Mouse (Mus musculus): ENCODE measurements at regions not wholly inside any gene's neighbourhood (a gene's known extent, or its start where the extent isn't known, plus 50 kb on each side); places are given as distances from the start of the nearest gene placed in this dataset.

- no peak for ATAC-seq (replicated peaks; ENCODE audit: low FRiP score, low TSS enrichment, poor library complexity, severe bottlenecking)
These were observed 95.5 kb downstream of the 1700017N19Rik start for GRCm38 (mm10) chr10:100685748-100686147.

- no peak for ATAC-seq (replicated peaks; ENCODE audit: low FRiP score, low TSS enrichment, poor library complexity, severe bottlenecking)
These were observed 105.7 kb downstream of the 1700017N19Rik start for GRCm38 (mm10) chr10:100695944-100696343.

GRCm38 (mm10) chr10:100699206-100699605 lies 108.9 kb downstream of the 1700017N19Rik start:
- no peak for ATAC-seq (replicated peaks; ENCODE audit: low FRiP score, low TSS enrichment, poor library complexity, severe bottlenecking)

GRCm38 (mm10) chr10:100700281-100701205 lies 110.3 kb downstream of the 1700017N19Rik start:
- no peak for ATAC-seq (replicated peaks; ENCODE audit: low FRiP score, low TSS enrichment, poor library complexity, severe bottlenecking)

GRCm38 (mm10) chr10:100701938-100702337 lies 111.7 kb downstream of the 1700017N19Rik start:
- peak; percentile 77 for ATAC-seq (replicated peaks; ENCODE audit: low FRiP score, low TSS enrichment, poor library complexity, severe bottlenecking)

GRCm38 (mm10) chr10:100716084-100716667 lies 125.9 kb downstream of the 1700017N19Rik start:
- peak; percentile 57 for ATAC-seq (replicated peaks; ENCODE audit: low FRiP score, low TSS enrichment, poor library complexity, severe bottlenecking)

GRCm38 (mm10) chr10:100718574-100718973 lies 128.3 kb downstream of the 1700017N19Rik start:
- no peak for ATAC-seq (replicated peaks; ENCODE audit: low FRiP score, low TSS enrichment, poor library complexity, severe bottlenecking)

- no peak for ATAC-seq (replicated peaks; ENCODE audit: low FRiP score, low TSS enrichment, poor library complexity, severe bottlenecking)
These were observed 151.0 kb downstream of the 1700017N19Rik start for GRCm38 (mm10) chr10:100741269-100741668.

- ATAC-seq (replicated peaks; ENCODE audit: low FRiP score, low TSS enrichment, poor library complexity, severe bottlenecking): peak; percentile 95
These were observed 151.8 kb downstream of the 1700017N19Rik start for GRCm38 (mm10) chr10:100742065-100742464.

- no peak for ATAC-seq (replicated peaks; ENCODE audit: low FRiP score, low TSS enrichment, poor library complexity, severe bottlenecking)
These were observed 155.9 kb downstream of the 1700017N19Rik start for GRCm38 (mm10) chr10:100746151-100746550.

- no peak for ATAC-seq (replicated peaks; ENCODE audit: low FRiP score, low TSS enrichment, poor library complexity, severe bottlenecking)
These were observed 164.7 kb downstream of the 1700017N19Rik start for GRCm38 (mm10) chr10:100754957-100755356.

GRCm38 (mm10) chr10:100774252-100774651 lies 184.0 kb downstream of the 1700017N19Rik start:
- ATAC-seq (replicated peaks; ENCODE audit: low FRiP score, low TSS enrichment, poor library complexity, severe bottlenecking): no peak

- no peak for ATAC-seq (replicated peaks; ENCODE audit: low FRiP score, low TSS enrichment, poor library complexity, severe bottlenecking)
These were observed 201.9 kb downstream of the 1700017N19Rik start for GRCm38 (mm10) chr10:100792166-100792565.

- ATAC-seq (replicated peaks; ENCODE audit: low FRiP score, low TSS enrichment, poor library complexity, severe bottlenecking): no peak
These were observed 202.3 kb downstream of the 1700017N19Rik start for GRCm38 (mm10) chr10:100792569-100792968.

GRCm38 (mm10) chr10:100795215-100795972 lies 205.1 kb downstream of the 1700017N19Rik start:
- no peak for ATAC-seq (replicated peaks; ENCODE audit: low FRiP score, low TSS enrichment, poor library complexity, severe bottlenecking)

GRCm38 (mm10) chr10:100811639-100812038 lies 221.4 kb downstream of the 1700017N19Rik start:
- ATAC-seq (replicated peaks; ENCODE audit: low FRiP score, low TSS enrichment, poor library complexity, severe bottlenecking): no peak

- no peak for ATAC-seq (replicated peaks; ENCODE audit: low FRiP score, low TSS enrichment, poor library complexity, severe bottlenecking)
These were observed 244.5 kb downstream of the 1700017N19Rik start for GRCm38 (mm10) chr10:100834794-100835193.

- ATAC-seq (replicated peaks; ENCODE audit: low FRiP score, low TSS enrichment, poor library complexity, severe bottlenecking): 0 out of 2 replicates have a peak, but pooled peaks have one; percentile 37
These were observed 262.9 kb downstream of the 1700017N19Rik start for GRCm38 (mm10) chr10:100853213-100853612.

GRCm38 (mm10) chr10:100856509-100856908 lies 266.2 kb downstream of the 1700017N19Rik start:
- ATAC-seq (replicated peaks; ENCODE audit: low FRiP score, low TSS enrichment, poor library complexity, severe bottlenecking): no peak

All from megakaryocyte-erythroid progenitor cell, adult 5-6 weeks (primary cell).